Mouse (Mus musculus) megakaryocyte, embryonic 14.5 days (primary cell): ENCODE data around the gene Auts2. TPM values are rescaled to one million over a fixed set of nuclear protein-coding genes. Genes with fewer than 3 reads are reported as not detected.

Source experiments
- H3K27me3 ChIP-seq: replicated peaks from 2 replicates; pipeline ENCODE3; 2012; ENCODE audit warnings: inconsistent platforms
- H3K36me3 ChIP-seq: replicated peaks from 2 replicates; pipeline ENCODE3; 2012; ENCODE audit warnings: low read length, inconsistent platforms, mixed read lengths
- H3K4me1 ChIP-seq: 2 replicates; pipeline ENCODE4 v1.6.1; 2012; ENCODE audit warnings: inconsistent platforms
- H3K4me3 ChIP-seq: replicated peaks from 2 replicates; pipeline ENCODE3; 2012; ENCODE audit warnings: moderate library complexity, mild to moderate bottlenecking, inconsistent platforms
- H3K9me3 ChIP-seq: 2 replicates; pipeline ENCODE4 v1.6.1; 2012; ENCODE audit warnings: inconsistent platforms
- FLI1 ChIP-seq: IDR thresholded peaks from 2 replicates; pipeline ENCODE4 v1.6.1; 2012; ENCODE audit warnings: low read length, inconsistent platforms, mixed read lengths
- GATA1 ChIP-seq: IDR thresholded peaks from 3 replicates; pipeline ENCODE4 v1.6.1; 2012; ENCODE audit warnings: mixed read lengths, low read length, inconsistent platforms, borderline replicate concordance
- polyA plus RNA-seq: library from polyadenylated mRNA; stranded (reverse); fragments of >175 nt; gene quantifications from 2 replicates; pipeline ENCODE4 v1.2.3, GENCODE M21; 2012; ENCODE audit warnings: low replicate concordance; ENCODE audit not compliant: insufficient read depth

Gene Auts2
- polyA plus RNA-seq, 1 experiment: 4.0 TPM

DNA sequence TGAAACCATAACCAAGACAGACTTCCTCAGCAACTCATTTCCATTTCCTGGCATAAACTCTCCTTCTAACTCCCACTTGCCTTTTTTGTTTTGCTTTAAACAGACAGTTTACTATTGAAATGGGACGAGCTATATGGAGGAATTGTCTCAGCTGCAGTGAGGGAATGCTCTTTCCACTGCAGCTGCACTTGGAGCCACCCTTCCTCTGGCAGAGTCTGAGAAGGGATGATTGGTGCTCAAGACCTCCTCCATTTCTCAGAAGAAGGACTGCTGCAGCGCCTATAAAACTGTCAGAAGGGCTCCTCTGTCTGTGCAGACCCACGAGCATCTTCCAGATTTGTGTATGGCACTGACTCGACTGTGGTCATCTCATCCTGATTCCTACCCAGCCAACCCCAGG is 342.5 kb downstream of the Auts2 start:
- H3K36me3 ChIP-seq: no peaks in the 10 kb centered on the region
- no peak overlapping the region for H3K4me3 ChIP-seq
- H3K27me3 ChIP-seq: peaks cover 2% of the 10 kb centered on the region
- H3K4me1 ChIP-seq: peaks cover 31% of the 10 kb centered on the region
- H3K9me3 ChIP-seq: no peaks in the 10 kb centered on the region
- TF ChIP-seq GATA1 (no peak), FLI1 (no peak)

DNA sequence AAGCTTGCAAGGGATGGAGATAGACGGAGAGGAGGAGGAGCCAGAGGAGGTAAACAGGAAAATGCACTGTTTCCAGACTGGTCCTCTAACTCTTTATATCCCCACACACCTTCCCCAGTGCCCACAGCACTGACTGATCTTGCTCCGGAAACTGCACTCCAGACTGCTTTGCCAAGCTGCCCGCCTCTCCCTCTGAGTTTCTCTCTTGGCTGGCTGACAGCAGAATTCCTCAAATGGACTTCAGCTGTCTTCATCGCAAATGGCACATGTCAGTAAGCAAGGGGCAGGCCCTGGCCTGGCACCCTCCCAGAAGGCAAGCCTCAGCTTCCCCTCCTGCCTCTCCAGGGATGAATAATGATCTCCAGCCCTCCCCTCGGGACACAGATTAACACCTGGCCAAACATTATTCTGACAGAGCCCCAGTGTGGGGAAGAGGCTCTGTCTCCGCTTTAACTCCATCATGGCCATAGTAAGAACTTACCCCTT is 348.1 kb downstream of the Auts2 start:
- Histone ChIP-seq H3K36me3 (no peaks in the 10 kb centered on the region), H3K4me3 (no peak overlapping the region), H3K4me1 (peaks cover 12% of the 10 kb centered on the region), H3K27me3 (peaks cover 6% of the 10 kb centered on the region), H3K9me3 (no peaks in the 10 kb centered on the region)
- no peak for TF ChIP-seq GATA1
- no peak for TF ChIP-seq FLI1

DNA sequence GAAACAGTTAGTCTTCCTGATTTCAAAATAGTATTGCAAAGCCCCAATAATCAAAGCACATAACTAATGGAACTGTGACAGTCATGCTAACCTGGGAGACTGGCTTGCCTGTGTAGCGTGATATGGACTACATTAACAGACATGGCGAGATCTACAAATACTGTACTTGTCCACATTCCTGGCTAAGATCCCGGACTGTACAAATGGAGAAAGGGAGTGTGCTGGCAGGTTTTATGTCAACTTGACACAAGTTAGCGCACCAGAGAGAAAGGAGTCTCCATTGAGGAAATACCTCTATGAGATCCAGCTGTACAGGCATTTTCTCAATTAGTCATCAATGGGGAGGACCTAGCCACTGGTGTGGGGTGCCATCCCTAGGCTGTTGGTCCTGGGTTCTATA is 353.0 kb downstream of the Auts2 start:
- no peak overlapping the region for H3K4me3 ChIP-seq
- H3K27me3 ChIP-seq: peaks cover 3% of the 10 kb centered on the region
- H3K4me1 ChIP-seq: no peaks in the 10 kb centered on the region
- H3K9me3 ChIP-seq: no peaks in the 10 kb centered on the region
- TF ChIP-seq GATA1: no peak
- TF ChIP-seq FLI1: no peak
- no peaks in the 10 kb centered on the region for H3K36me3 ChIP-seq

DNA sequence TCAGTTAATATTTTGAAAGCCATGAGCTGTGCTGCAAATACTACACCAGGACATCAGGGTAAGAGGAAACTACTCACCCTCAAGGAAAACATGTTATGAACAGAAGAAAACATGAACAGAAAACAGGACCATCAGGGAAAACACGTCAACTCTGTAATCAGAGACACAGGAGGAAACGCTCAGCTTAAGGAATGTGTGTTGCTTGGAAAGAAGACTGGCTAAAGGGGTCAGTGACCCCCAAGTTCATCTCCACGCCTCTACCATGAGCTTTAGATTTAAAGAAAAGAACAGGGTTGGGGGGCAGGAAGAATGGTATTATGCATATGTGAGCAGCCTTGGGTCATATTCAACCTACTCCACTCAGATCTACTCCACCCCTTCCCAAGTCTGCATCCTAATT is 356.5 kb downstream of the Auts2 start:
- H3K9me3 ChIP-seq: no peaks in the 10 kb centered on the region
- no peak overlapping the region for H3K4me3 ChIP-seq

DNA sequence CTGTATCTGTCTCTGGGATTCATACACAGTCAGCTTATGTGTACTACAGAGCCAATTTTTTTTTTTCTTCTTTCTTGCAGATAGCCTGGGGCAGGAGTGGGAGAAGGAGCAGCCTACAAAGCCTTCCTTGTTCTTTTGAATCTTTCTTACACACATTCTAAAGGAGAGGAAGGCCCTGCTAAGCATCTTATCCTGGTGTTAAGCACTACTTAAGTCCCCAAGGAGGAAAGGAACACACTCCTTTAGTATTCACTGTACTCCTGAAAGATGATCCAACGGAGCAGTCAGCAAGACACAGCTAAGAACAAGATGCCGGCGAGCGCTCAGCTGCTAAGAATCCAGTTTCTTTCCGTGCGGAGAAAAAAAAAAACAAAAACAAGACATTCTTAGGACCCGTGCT is 356.9 kb downstream of the Auts2 start:
- H3K36me3 ChIP-seq: no peaks in the 10 kb centered on the region
- H3K4me1 ChIP-seq: no peaks in the 10 kb centered on the region
- H3K27me3 ChIP-seq: no peaks in the 10 kb centered on the region
- no peaks in the 10 kb centered on the region for H3K9me3 ChIP-seq
- TF ChIP-seq GATA1 (no peak), FLI1 (no peak)
- H3K4me3 ChIP-seq: no peak overlapping the region

More for the DNA sequence above, 356.5 kb downstream of the Auts2 start:
- TF ChIP-seq FLI1 (no peak), GATA1 (no peak)
- no peaks in the 10 kb centered on the region for H3K4me1 ChIP-seq
- H3K27me3 ChIP-seq: no peaks in the 10 kb centered on the region
- H3K36me3 ChIP-seq: no peaks in the 10 kb centered on the region

DNA sequence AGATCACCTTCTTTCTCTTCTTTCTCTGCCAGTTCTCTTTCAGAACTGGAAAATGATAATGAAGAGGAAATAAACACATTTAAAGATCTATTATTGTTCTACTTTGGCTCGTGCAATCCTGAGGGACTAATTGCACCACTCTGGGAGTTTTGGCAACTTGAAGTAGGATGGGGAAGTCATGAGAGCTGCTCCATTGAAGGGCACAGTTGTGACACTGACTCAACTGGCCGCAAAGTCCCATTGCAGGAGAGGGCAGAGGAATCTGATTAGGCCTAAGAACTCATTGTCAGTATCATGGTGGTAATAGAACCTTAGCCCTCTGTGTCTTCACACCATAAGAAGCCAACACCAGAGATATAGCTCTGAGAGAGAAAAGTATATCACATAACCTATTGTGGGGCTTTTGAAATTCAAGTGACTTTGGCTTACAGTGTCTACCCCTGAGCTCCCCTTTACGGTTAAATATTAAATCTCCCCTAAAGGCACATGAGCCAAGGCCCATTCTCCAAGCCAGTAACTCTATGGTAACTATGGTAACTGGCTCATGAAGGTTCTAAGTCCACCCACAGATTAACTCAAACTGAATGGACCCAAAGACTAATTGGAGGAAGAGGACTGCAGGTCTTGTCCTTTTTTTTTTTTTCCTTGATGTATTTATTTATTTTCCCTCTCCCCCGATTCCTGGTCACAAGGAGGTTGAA is 358.6 kb downstream of the Auts2 start:
- no peaks in the 10 kb centered on the region for H3K36me3 ChIP-seq
- no peak overlapping the region for H3K4me3 ChIP-seq
- H3K4me1 ChIP-seq: no peaks in the 10 kb centered on the region
- TF ChIP-seq FLI1 (no peak), GATA1 (no peak)
- no peaks in the 10 kb centered on the region for H3K9me3 ChIP-seq
- no peaks in the 10 kb centered on the region for H3K27me3 ChIP-seq

DNA sequence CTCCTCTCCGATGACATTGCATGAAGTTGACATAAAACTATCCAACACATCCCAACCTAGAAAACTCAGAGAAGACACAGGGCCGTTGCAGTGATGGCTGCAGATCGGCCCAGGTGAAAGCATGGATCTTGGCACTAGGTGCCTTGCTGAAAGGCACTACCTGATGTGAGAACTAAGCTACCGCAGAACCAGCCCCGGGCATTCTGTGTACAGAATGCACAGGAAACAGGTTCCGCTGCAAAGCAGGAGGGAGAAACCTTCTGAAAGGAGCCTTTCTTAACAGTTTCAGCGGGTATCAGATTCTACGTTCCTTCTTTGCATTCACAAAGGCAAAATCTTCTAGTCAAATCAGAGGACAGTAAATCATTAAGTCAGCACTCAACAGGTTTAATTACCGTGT is 361.1 kb downstream of the Auts2 start:
- H3K4me1 ChIP-seq: no peaks in the 10 kb centered on the region
- no peaks in the 10 kb centered on the region for H3K27me3 ChIP-seq
- H3K9me3 ChIP-seq: no peaks in the 10 kb centered on the region
- no peaks in the 10 kb centered on the region for H3K36me3 ChIP-seq
- H3K4me3 ChIP-seq: no peak overlapping the region
- TF ChIP-seq FLI1: no peak
- no peak for TF ChIP-seq GATA1

DNA sequence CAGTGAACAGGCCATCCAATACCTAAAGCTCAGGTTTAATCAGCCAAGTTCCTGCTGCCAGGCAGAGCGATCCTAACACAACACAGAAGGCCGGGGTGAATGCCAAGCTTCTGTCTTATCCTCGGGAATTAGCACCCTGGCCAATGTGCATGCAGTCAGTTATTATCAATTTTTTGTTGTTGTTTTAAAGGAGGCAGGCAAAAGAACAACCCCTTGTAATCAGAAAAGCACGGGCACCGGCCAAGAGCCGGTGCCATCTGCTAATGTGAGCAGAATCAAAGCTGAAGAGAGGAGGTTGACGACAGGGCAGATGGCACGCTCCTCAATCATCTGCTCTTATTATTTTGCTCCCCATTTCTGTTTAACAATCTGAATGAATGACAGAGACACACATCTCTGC is 373.1 kb downstream of the Auts2 start:
- Histone ChIP-seq H3K4me1 (no peaks in the 10 kb centered on the region), H3K9me3 (no peaks in the 10 kb centered on the region), H3K36me3 (no peaks in the 10 kb centered on the region), H3K4me3 (no peak overlapping the region), H3K27me3 (no peaks in the 10 kb centered on the region)
- no peak for TF ChIP-seq GATA1
- no peak for TF ChIP-seq FLI1

DNA sequence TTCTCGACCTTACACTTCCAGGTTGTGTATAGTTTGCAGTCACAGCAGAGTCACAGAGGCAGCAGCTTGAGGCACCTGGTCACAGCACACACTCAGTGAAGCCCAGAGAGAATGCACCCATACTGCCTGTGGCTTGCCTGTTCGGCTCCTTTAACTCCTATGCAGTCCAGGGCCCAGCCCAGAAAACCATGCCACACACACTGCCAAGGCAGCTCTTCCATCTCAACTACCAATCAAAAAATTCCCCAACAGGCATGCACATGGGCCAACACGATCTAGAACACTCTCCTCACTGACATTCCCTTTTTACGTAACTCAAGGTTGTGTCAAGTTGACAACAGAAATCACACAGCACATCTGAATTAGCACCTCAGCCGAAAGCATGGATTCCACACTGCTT is 374.3 kb downstream of the Auts2 start:
- H3K9me3 ChIP-seq: no peaks in the 10 kb centered on the region
- H3K4me3 ChIP-seq: no peak overlapping the region
- TF ChIP-seq GATA1 (no peak), FLI1 (no peak)
- H3K4me1 ChIP-seq: no peaks in the 10 kb centered on the region
- no peaks in the 10 kb centered on the region for H3K36me3 ChIP-seq
- H3K27me3 ChIP-seq: no peaks in the 10 kb centered on the region

DNA sequence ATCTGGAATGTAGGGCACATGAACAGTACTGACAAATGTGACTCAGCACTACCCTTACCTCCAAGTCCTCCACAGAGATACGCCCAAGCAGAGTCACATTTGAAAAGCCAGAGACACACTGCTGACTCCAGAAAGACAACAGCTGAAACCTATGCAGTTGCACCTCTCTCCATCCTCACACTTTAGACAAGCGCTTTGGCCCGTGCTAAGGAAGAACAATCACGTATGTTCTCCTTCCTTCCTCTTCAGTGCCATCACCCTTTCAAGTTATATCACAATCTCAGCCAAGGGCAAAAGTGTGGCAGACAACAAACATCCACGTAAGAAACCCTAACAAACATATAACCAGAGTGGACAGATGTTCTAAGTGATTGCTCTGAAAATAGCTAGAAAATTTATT is 374.9 kb downstream of the Auts2 start:
- Histone ChIP-seq H3K36me3 (no peaks in the 10 kb centered on the region), H3K4me3 (no peak overlapping the region), H3K9me3 (no peaks in the 10 kb centered on the region), H3K4me1 (no peaks in the 10 kb centered on the region), H3K27me3 (no peaks in the 10 kb centered on the region)
- no peak for TF ChIP-seq GATA1
- no peak for TF ChIP-seq FLI1
